Mouse (Mus musculus): ENCODE results near the gene Mpzl1.

DNA sequence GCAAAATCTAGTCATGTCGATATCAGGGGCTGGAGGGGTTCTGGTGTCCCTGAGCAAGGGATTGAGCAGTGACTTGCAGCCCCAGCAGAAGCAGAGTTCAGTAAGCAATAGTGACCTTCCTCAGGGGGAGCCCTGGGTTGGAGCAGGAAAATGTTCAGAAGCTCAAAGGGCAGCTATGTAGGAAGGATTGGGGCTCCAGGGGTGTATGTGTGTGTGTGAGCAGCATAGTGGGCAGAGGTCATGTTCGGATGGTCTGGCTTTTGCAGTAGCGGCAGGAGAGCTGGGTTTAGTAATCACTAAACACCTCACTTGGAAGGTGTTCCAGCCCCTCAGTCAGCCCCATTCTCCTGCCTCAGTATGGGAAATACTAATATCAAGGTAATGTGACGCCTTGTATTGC, 58.3 kb downstream of the Mpzl1 start:
- TF ChIP-seq POLR2A (IDR thresholded peaks at IDR 0.05; ENCODE audit: borderline replicate concordance, low read depth, low read length) = no peak
- no peak for TF ChIP-seq CTCF (IDR thresholded peaks at IDR 0.05; ENCODE audit: low read depth, low read length)
